Mouse (Mus musculus): ENCODE data around the gene Mycs. TPM values are rescaled to one million over a fixed set of nuclear protein-coding genes. Genes with fewer than 3 reads are reported as not detected.

The Mycs gene
- polyA plus RNA-seq (2011; ENCODE audit: insufficient read depth, insufficient read length, low replicate concordance, missing spikeins), result not detected in 2 replicates

- no peak within 1 kb of the TSS for H3K27ac ChIP-seq (ENCODE audit: control insufficient read depth, insufficient read depth, low read depth, low read length, poor library complexity)
- 55% methylated on average over 3 of the region's 3 CpGs for WGBS
- no peak for TF ChIP-seq CTCF (IDR thresholded peaks at IDR 0.05; ENCODE audit: control insufficient read depth, insufficient read depth, low read length)
- no peak for TF ChIP-seq POLR2A (IDR thresholded peaks at IDR 0.05; ENCODE audit: borderline replicate concordance, control insufficient read depth, low read depth, low read length)
- H3K4me1 ChIP-seq (ENCODE audit: control insufficient read depth, insufficient read depth, low read length), result no peaks in the 10 kb centered on the region
- no peak within 1 kb of the TSS for H3K4me3 ChIP-seq (replicated peaks; ENCODE audit: control insufficient read depth, low read depth, low read length)
Measured at GRCm38 (mm10) chrX:5469165-5469564, at the start of gene Mycs. Mycs (minus strand) TSS chrX:5469265.

GRCm38 (mm10) chrX:5468022-5468421 is 1.0 kb downstream of the Mycs start:
- Histone ChIP-seq H3K4me3 (replicated peaks; ENCODE audit: control insufficient read depth, low read depth, low read length) (no peak overlapping the region), H3K27ac (ENCODE audit: control insufficient read depth, insufficient read depth, low read depth, low read length, poor library complexity) (no peak overlapping the region), H3K4me1 (ENCODE audit: control insufficient read depth, insufficient read depth, low read length) (no peaks in the 10 kb centered on the region)
- 19% methylated on average over 24 of the region's 24 CpGs for WGBS
- TF ChIP-seq CTCF (IDR thresholded peaks at IDR 0.05; ENCODE audit: control insufficient read depth, insufficient read depth, low read length) (no peak), POLR2A (IDR thresholded peaks at IDR 0.05; ENCODE audit: borderline replicate concordance, control insufficient read depth, low read depth, low read length) (no peak)

Other genes starting within 250 kb of the Mycs start
- gene Btbd35f7, start 199.8 kb upstream of the Mycs start, polyA plus RNA-seq (2011; ENCODE audit: insufficient read depth, insufficient read length, low replicate concordance, missing spikeins), result not detected in 2 replicates